Comparison of ENCODE assay signal across 8 mouse cellular contexts in the genomic region with DNA sequence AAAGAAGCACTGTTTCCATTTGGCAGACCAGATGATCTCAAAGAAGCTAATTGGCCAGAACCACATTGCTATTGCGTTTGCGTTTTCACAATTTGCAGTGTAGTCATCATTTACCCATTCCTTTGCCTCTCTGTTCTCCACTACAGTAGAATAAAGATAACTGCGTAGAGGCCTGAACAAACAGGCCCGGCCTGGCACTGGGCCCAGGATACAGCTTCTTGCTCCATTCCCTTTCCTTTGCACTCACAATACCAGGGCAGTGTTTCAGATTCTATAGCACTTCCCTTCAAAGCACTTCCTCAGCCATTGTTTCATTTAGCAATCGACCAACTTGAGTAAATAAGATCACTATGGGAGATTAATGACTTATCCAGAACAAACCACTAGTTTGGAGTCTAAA. TPM values are rescaled to one million over a fixed set of nuclear protein-coding genes. Genes with fewer than 3 reads are reported as not detected.
DNase-seq lines count a peak whose midpoint lies in the region; ATAC-seq lines count a peak whose summit lies in the region.

No protein-coding gene starts in this region.

- H3K4me3 ChIP-seq in forebrain, embryonic 12.5 days (replicated peaks), result no peak overlapping the region

- no peak overlapping the region for H3K27ac ChIP-seq in forebrain, embryonic 12.5 days

- no peaks in the 10 kb centered on the region for H3K4me1 ChIP-seq in forebrain, embryonic 12.5 days

- intact Hi-C loops in heart, postnatal 36 days (cut with DNase I), result loop anchor here (2.0 kb wide), 2 partner anchors 34 to 64 kb away; no protein-coding TSS in a partner anchor

- no peaks in the 10 kb centered on the region for H3K27me3 ChIP-seq in forebrain, embryonic 12.5 days

- no peaks in the 10 kb centered on the region for H3K9me3 ChIP-seq in forebrain, embryonic 12.5 days

- WGBS in forebrain, embryonic 12.5 days, result 89% methylated on average over 5 of the region's 5 CpGs

- peak; percentile 4 to 14 for DNase-seq in kidney, adult 8-10 months
- no peak for DNase-seq in kidney, adult 11 months
- DNase-seq in urinary bladder, postnatal 25 days (ENCODE audit: low spot score), result peak; percentile 46
- DNase-seq in urinary bladder, postnatal 10 days (ENCODE audit: low spot score), result no peak
- DNase-seq in heart, postnatal 36 days, result peak; percentile 57 to 75
- DNase-seq in skeletal muscle tissue, adult 2 months (ENCODE audit: low read depth, low spot score), result peak; percentile 39
- no peak for DNase-seq in thymus, adult 18-20 months

- no peak overlapping the region for H3K9ac ChIP-seq in forebrain, embryonic 12.5 days

- peaks cover 85% of the 10 kb centered on the region for H3K36me3 ChIP-seq in forebrain, embryonic 12.5 days (replicated peaks)

- no peak overlapping the region for H3K4me2 ChIP-seq in forebrain, embryonic 12.5 days

- no peak for ATAC-seq in forebrain, embryonic 12.5 days (ENCODE audit: low FRiP score)

RNA-seq across cellular contexts. Expression of a gene that starts 41.7 kb away (rescaled TPM):
- total RNA-seq in heart, postnatal 36 days (2021), result 100 to 1,000 TPM in 1 of 2 experiments, 10 to 100 TPM in 1; 72.3 to 103 TPM
- not detected in 2 replicates for polyA plus RNA-seq in forebrain, embryonic 12.5 days (2016; fragmentation: Nextera tagmentation; extraction: Ambion mirVana)

RNA-seq across cellular contexts. Expression of a gene that starts 59.0 kb away (rescaled TPM):
- total RNA-seq in heart, postnatal 36 days (2021), result 10 to 100 TPM; 35.6 to 37.2 TPM
- polyA plus RNA-seq in forebrain, embryonic 12.5 days (2016; fragmentation: Nextera tagmentation; extraction: Ambion mirVana), result 103 TPM in 2 replicates

RNA-seq across cellular contexts. Expression of a gene that starts 59.1 kb away (rescaled TPM):
- total RNA-seq in heart, postnatal 36 days (2021), result 1 to 10 TPM; 7.8 to 9.5 TPM
- polyA plus RNA-seq in forebrain, embryonic 12.5 days (2016; fragmentation: Nextera tagmentation; extraction: Ambion mirVana), result 44.3 and 49.5 TPM in 2 replicates

Comparison
In these comparisons a context has a peak if more than half of its experiments do, and no peak if none do; other contexts are left out.
1. DNase-seq: peak in kidney, adult 8-10 months (2 of 2), urinary bladder, postnatal 25 days (single experiment), heart, postnatal 36 days (2 of 2) and skeletal muscle tissue, adult 2 months (single experiment); none in kidney, adult 11 months (single experiment), urinary bladder, postnatal 10 days (single experiment) and thymus, adult 18-20 months (0 of 2).